Mouse (Mus musculus): ENCODE data around the gene F11. TPM values are rescaled to one million over a fixed set of nuclear protein-coding genes. Genes with fewer than 3 reads are reported as not detected.

F11 gene
- polyA plus RNA-seq, 1 experiment from 2014 or later, result 56.3 TPM

GRCm38 (mm10) chr8:45235228-45235627 is 26.6 kb downstream of the F11 start:
- Histone ChIP-seq H3K4me3 (ENCODE audit: low read depth, low read length) (no peak overlapping the region), H3K4me1 (ENCODE audit: control insufficient read depth, low read depth, low read length) (no peaks in the 10 kb centered on the region; the same call in 1 of the 2 replicates), H3K4me2 (ENCODE audit: low read depth, low read length) (no peak overlapping the region), H3K9ac (ENCODE audit: low read depth, low read length) (no peak overlapping the region), H3K9me3 (replicated peaks; ENCODE audit: control insufficient read depth, low read length) (no peaks in the 10 kb centered on the region), H3K27ac (ENCODE audit: low read length) (no peak overlapping the region), H3K27me3 (ENCODE audit: control insufficient read depth, insufficient read depth, low read depth, low read length) (no peaks in the 10 kb centered on the region), H3K36me3 (ENCODE audit: control insufficient read depth, insufficient read depth) (no peaks in the 10 kb centered on the region)
- WGBS (ENCODE audit: insufficient replicate concordance), result 60% methylated on average over 6 of the region's 6 CpGs
- ATAC-seq (ENCODE audit: low read depth), result no peak

DNA sequence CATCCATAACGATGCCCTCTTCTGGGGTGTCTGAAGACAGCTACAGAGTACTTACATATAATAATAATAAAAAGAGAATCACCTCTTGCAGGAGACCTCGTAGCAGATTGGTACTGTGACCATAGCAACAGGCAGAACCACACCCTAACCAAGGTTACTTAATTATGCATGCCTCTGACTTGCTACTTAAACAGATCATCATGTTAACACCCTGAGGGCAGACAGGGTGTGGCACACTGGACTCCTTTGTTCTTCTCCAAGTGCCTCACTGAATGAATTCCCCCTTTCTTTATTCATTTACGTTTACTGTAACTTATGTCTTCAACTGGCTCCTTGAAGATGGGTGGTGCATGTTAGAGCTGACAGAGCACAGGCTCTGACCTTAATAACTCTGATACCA is 28.6 kb downstream of the F11 start:
- Histone ChIP-seq H3K27me3 (ENCODE audit: control insufficient read depth, insufficient read depth, low read depth, low read length) (no peaks in the 10 kb centered on the region), H3K36me3 (ENCODE audit: control insufficient read depth, insufficient read depth) (no peaks in the 10 kb centered on the region), H3K9me3 (replicated peaks; ENCODE audit: control insufficient read depth, low read length) (no peaks in the 10 kb centered on the region), H3K27ac (ENCODE audit: low read length) (no peak overlapping the region), H3K4me1 (ENCODE audit: control insufficient read depth, low read depth, low read length) (no peaks in the 10 kb centered on the region), H3K9ac (ENCODE audit: low read depth, low read length) (no peak overlapping the region), H3K4me3 (ENCODE audit: low read depth, low read length) (no peak overlapping the region), H3K4me2 (ENCODE audit: low read depth, low read length) (no peak overlapping the region)
- WGBS (ENCODE audit: insufficient replicate concordance), result 53% methylated on average over 3 of the region's 3 CpGs
- no peak for ATAC-seq (ENCODE audit: low read depth)

DNA sequence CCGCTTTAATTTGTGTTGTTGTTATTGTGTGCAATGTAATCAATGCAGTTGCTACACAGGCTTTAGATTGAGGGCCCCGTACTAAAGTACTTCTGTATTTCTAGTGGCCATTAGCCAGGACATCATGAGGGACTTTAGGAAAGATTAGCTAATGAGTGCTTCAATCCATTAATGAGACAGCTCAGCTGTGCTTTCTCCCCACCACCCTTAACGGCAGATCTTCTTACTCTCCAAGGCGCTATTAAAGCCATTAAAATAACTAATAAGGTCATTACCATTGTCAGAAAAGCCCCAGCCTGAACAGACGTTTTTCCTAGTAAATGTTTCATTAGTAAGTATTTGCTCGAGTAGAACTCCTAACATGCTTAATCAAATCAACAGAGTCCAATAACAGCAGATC is 59.4 kb downstream of the F11 start:
- 64% methylated on average over 6 of the region's 6 CpGs for WGBS (ENCODE audit: insufficient replicate concordance)
- ATAC-seq (ENCODE audit: low read depth), result no peak
- Histone ChIP-seq H3K4me1 (ENCODE audit: control insufficient read depth, low read depth, low read length) (no peaks in the 10 kb centered on the region), H3K36me3 (ENCODE audit: control insufficient read depth, insufficient read depth) (no peaks in the 10 kb centered on the region), H3K27me3 (ENCODE audit: control insufficient read depth, insufficient read depth, low read depth, low read length) (no peaks in the 10 kb centered on the region), H3K4me3 (ENCODE audit: low read depth, low read length) (no peak overlapping the region), H3K27ac (ENCODE audit: low read length) (no peak overlapping the region), H3K9ac (ENCODE audit: low read depth, low read length) (no peak overlapping the region), H3K9me3 (replicated peaks; ENCODE audit: control insufficient read depth, low read length) (no peaks in the 10 kb centered on the region), H3K4me2 (ENCODE audit: low read depth, low read length) (no peak overlapping the region)

- no peaks in the 10 kb centered on the region for H3K27me3 ChIP-seq (ENCODE audit: control insufficient read depth, insufficient read depth, low read depth, low read length)
Measured at GRCm38 (mm10) chr8:45201605-45202004, 60.2 kb downstream of the F11 start.

DNA sequence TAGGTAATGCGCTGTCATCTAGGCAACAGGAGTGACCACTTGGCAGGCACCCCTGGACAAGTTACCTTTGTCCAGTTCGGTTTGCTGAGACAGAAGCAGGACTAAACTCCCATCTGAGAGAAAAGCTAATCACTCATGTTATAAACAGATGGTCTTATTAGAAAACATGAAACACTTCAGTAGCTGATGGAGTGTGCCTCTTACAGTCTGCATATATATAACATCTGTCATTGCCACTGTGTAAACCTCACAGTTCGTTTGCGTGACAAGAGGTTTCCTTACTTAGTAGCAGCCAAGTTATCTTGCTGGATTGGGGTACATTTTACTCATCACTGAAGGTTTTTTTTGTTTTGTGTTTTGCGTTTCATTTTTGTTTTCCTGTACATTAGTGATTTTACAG is 64.5 kb downstream of the F11 start:
- WGBS (ENCODE audit: insufficient replicate concordance), result 65% methylated on average over 5 of the region's 5 CpGs
- no peaks in the 10 kb centered on the region for H3K4me1 ChIP-seq (ENCODE audit: control insufficient read depth, low read depth, low read length)
- no peaks in the 10 kb centered on the region for H3K36me3 ChIP-seq (ENCODE audit: control insufficient read depth, insufficient read depth)
- H3K9me3 ChIP-seq (replicated peaks; ENCODE audit: control insufficient read depth, low read length), result no peaks in the 10 kb centered on the region
- no peak overlapping the region for H3K4me2 ChIP-seq (ENCODE audit: low read depth, low read length)
- H3K9ac ChIP-seq (ENCODE audit: low read depth, low read length), result no peak overlapping the region
- no peak for ATAC-seq (ENCODE audit: low read depth)
- H3K4me3 ChIP-seq (ENCODE audit: low read depth, low read length), result no peak overlapping the region
- H3K27ac ChIP-seq (ENCODE audit: low read length), result no peak overlapping the region
- no peaks in the 10 kb centered on the region for H3K27me3 ChIP-seq (ENCODE audit: control insufficient read depth, insufficient read depth, low read depth, low read length)

More at GRCm38 (mm10) chr8:45201605-45202004, 60.2 kb downstream of the F11 start:
- no peak overlapping the region for H3K27ac ChIP-seq (ENCODE audit: low read length)
- H3K4me2 ChIP-seq (ENCODE audit: low read depth, low read length), result no peak overlapping the region
- 59% methylated on average over 5 of the region's 5 CpGs for WGBS (ENCODE audit: insufficient replicate concordance)
- no peaks in the 10 kb centered on the region for H3K9me3 ChIP-seq (replicated peaks; ENCODE audit: control insufficient read depth, low read length)
- no peaks in the 10 kb centered on the region for H3K4me1 ChIP-seq (ENCODE audit: control insufficient read depth, low read depth, low read length)
- no peak overlapping the region for H3K9ac ChIP-seq (ENCODE audit: low read depth, low read length)
- no peak for ATAC-seq (ENCODE audit: low read depth)
- H3K4me3 ChIP-seq (ENCODE audit: low read depth, low read length), result no peak overlapping the region
- H3K36me3 ChIP-seq (ENCODE audit: control insufficient read depth, insufficient read depth), result no peaks in the 10 kb centered on the region

DNA sequence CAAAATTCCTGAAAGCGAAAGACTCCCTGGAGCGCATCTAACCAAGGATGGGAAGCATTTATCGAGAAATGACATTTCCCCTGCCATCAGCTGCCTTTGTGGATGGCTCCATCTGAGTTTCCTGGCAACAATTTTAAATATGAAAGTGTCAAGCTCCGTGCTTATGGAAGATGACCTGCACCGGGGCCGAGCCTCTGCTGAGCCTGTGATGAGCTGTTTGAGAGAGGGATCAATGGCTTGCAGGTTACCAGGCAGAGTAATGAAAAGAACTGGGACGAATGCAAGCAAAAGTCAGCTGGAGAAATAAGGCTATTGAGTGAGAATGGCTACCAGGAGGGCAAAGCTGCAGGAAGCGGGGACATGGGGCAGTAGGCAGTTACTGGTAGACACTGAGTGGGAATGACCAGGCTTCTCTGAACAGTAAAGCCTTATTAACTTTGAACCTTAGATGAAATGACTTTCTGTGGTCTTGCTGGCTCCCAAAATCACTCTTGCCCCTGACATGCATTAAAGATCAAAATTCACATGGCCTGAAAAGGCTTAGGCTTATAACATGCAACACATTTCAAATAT is 65.8 kb downstream of the F11 start:
- H3K4me2 ChIP-seq (ENCODE audit: low read depth, low read length), result no peak overlapping the region
- no peak overlapping the region for H3K4me3 ChIP-seq (ENCODE audit: low read depth, low read length)
- WGBS (ENCODE audit: insufficient replicate concordance), result 67% methylated on average over 8 of the region's 8 CpGs
- H3K27ac ChIP-seq (ENCODE audit: low read length), result no peak overlapping the region
- ATAC-seq (ENCODE audit: low read depth), result no peak
- no peaks in the 10 kb centered on the region for H3K9me3 ChIP-seq (replicated peaks; ENCODE audit: control insufficient read depth, low read length)
- no peaks in the 10 kb centered on the region for H3K36me3 ChIP-seq (ENCODE audit: control insufficient read depth, insufficient read depth)
- no peak overlapping the region for H3K9ac ChIP-seq (ENCODE audit: low read depth, low read length)
- H3K27me3 ChIP-seq (ENCODE audit: control insufficient read depth, insufficient read depth, low read depth, low read length), result no peaks in the 10 kb centered on the region
- H3K4me1 ChIP-seq (ENCODE audit: control insufficient read depth, low read depth, low read length), result no peaks in the 10 kb centered on the region

Other genes starting within 250 kb of the F11 start
- gene Mtnr1a, start 192.9 kb downstream of the F11 start, polyA plus RNA-seq (2015; fragmentation: Nextera tagmentation; extraction: Ambion mirVana), result not detected in 2 replicates
- 13.9 and 18.1 TPM in 2 replicates for gene Klkb1, start 32.8 kb upstream of the F11 start, polyA plus RNA-seq (2015; fragmentation: Nextera tagmentation; extraction: Ambion mirVana)
- 21.6 and 26.5 TPM in 2 replicates for gene Gm45753, start 46.4 kb upstream of the F11 start, polyA plus RNA-seq (2015; fragmentation: Nextera tagmentation; extraction: Ambion mirVana)
- gene Cyp4v3, start 71.2 kb upstream of the F11 start, polyA plus RNA-seq (2015; fragmentation: Nextera tagmentation; extraction: Ambion mirVana), result 6.4 and 6.5 TPM in 2 replicates
- gene Fam149a, start 120.3 kb upstream of the F11 start, polyA plus RNA-seq (2015; fragmentation: Nextera tagmentation; extraction: Ambion mirVana), result 1.6 and 1.8 TPM in 2 replicates
- 0.92 and 1.0 TPM in 2 replicates for gene Tlr3, start 149.0 kb upstream of the F11 start, polyA plus RNA-seq (2015; fragmentation: Nextera tagmentation; extraction: Ambion mirVana)
- 12.7 and 13.7 TPM in 2 replicates for gene Sorbs2, start 245.8 kb upstream of the F11 start, polyA plus RNA-seq (2015; fragmentation: Nextera tagmentation; extraction: Ambion mirVana)